Mouse (Mus musculus): ENCODE data around the gene Mki67.

DNA sequence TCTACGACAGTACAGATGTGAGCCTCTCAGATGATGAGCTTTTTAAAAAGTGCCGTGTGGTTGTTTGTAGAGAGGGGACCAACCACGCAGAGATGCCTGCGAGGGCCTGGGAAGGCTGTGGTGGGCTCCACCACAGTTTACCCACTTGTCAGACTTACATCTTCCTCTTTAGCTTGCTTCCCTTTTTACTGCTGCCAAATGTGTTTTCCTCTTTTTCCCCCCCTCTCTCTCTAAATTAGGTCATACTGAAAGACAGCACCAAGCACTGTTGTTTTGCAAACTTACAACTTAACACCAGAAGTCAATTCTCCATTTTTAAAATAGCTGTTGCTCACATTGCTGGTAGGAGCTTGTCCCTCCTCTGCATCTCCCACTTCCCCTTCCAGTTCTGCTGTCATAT, 61.0 kb downstream of the Mki67 start:
- TF ChIP-seq CTCF (conservative IDR thresholded peaks at IDR 0.05 in 1 of 2, IDR thresholded peaks at IDR 0.05 in 1 of 2; ENCODE audit: low read depth in 2 of 2, low read length in 2 of 2) (no peak), E2F4 (IDR thresholded peaks at IDR 0.05; ENCODE audit: insufficient replicate concordance, low read depth, low read length) (no peak), CHD2 (IDR thresholded peaks at IDR 0.05; ENCODE audit: low read length) (no peak), TBP (conservative IDR thresholded peaks at IDR 0.05; ENCODE audit: low read depth, low read length) (no peak), ELF1 (IDR thresholded peaks at IDR 0.05; ENCODE audit: low read depth, low read length) (no peak), CHD1 (IDR thresholded peaks at IDR 0.05; ENCODE audit: low read depth, low read length) (no peak), POLR2AphosphoS2 (IDR thresholded peaks at IDR 0.05; ENCODE audit: low read depth, low read length) (no peak), ZNF384 (IDR thresholded peaks at IDR 0.05; ENCODE audit: low read depth, low read length) (no peak), MEF2A (IDR thresholded peaks at IDR 0.05; ENCODE audit: borderline replicate concordance, low read depth, low read length) (no peak), EP300 (IDR thresholded peaks at IDR 0.05; ENCODE audit: low read length) (peak; percentile 9; the same call in 1 of the 2 replicates)

Data from CH12.LX (cell line).